Mouse (Mus musculus): Measurements from ENCODE around the gene Fam186a. TPM values are rescaled to one million over a fixed set of nuclear protein-coding genes. Genes with fewer than 3 reads are reported as not detected.
"Not testable (repeated sequence)": the region's sequence is repeated elsewhere in the genome, so short reads cannot be mapped to it uniquely, and the experiment has no call there.

The Fam186a gene
- total RNA-seq (2017): not detected in 2 replicates

GRCm38 (mm10) chr15:99966961-99967360 lies at the start of gene Fam186a:
TSS of gene Fam186a (minus strand) at chr15:99967061.
- no peak for ATAC-seq (replicated peaks in 1 of 2; ENCODE audit: insufficient read depth in 1 of 2, low FRiP score in 2 of 2, low TSS enrichment in 1 of 2, low read depth in 1 of 2, poor library complexity in 2 of 2, severe bottlenecking in 2 of 2)

- no peak for ATAC-seq (replicated peaks in 1 of 2; ENCODE audit: insufficient read depth in 1 of 2, low FRiP score in 2 of 2, low TSS enrichment in 1 of 2, low read depth in 1 of 2, poor library complexity in 2 of 2, severe bottlenecking in 2 of 2)
These were observed 39.3 kb upstream of the Fam186a start for GRCm38 (mm10) chr15:100006180-100006579.

- peak; percentile 7 to 29; a peak in 2 of 4 replicates for ATAC-seq (replicated peaks in 1 of 2; ENCODE audit: insufficient read depth in 1 of 2, low FRiP score in 2 of 2, low TSS enrichment in 1 of 2, low read depth in 1 of 2, poor library complexity in 2 of 2, severe bottlenecking in 2 of 2)
These were observed 37.9 kb upstream of the Fam186a start for GRCm38 (mm10) chr15:100004677-100005273.

GRCm38 (mm10) chr15:99999390-99999789 lies 32.5 kb upstream of the Fam186a start:
- ATAC-seq (replicated peaks in 1 of 2; ENCODE audit: insufficient read depth in 1 of 2, low FRiP score in 2 of 2, low TSS enrichment in 1 of 2, low read depth in 1 of 2, poor library complexity in 2 of 2, severe bottlenecking in 2 of 2): no peak

- no peak for ATAC-seq (replicated peaks in 1 of 2; ENCODE audit: insufficient read depth in 1 of 2, low FRiP score in 2 of 2, low TSS enrichment in 1 of 2, low read depth in 1 of 2, poor library complexity in 2 of 2, severe bottlenecking in 2 of 2)
These were observed 30.4 kb upstream of the Fam186a start for GRCm38 (mm10) chr15:99997114-99997804.

- no peak for ATAC-seq (replicated peaks in 1 of 2; ENCODE audit: insufficient read depth in 1 of 2, low FRiP score in 2 of 2, low TSS enrichment in 1 of 2, low read depth in 1 of 2, poor library complexity in 2 of 2, severe bottlenecking in 2 of 2)
These were observed 26.2 kb upstream of the Fam186a start for GRCm38 (mm10) chr15:99993100-99993499.

GRCm38 (mm10) chr15:99979715-99980114 lies 12.9 kb upstream of the Fam186a start:
- ATAC-seq (replicated peaks in 1 of 2; ENCODE audit: insufficient read depth in 1 of 2, low FRiP score in 2 of 2, low TSS enrichment in 1 of 2, low read depth in 1 of 2, poor library complexity in 2 of 2, severe bottlenecking in 2 of 2): no peak

GRCm38 (mm10) chr15:99979266-99979665 lies 12.4 kb upstream of the Fam186a start:
- ATAC-seq (replicated peaks in 1 of 2; ENCODE audit: insufficient read depth in 1 of 2, low FRiP score in 2 of 2, low TSS enrichment in 1 of 2, low read depth in 1 of 2, poor library complexity in 2 of 2, severe bottlenecking in 2 of 2): no peak

GRCm38 (mm10) chr15:99976121-99976520 lies 9.3 kb upstream of the Fam186a start:
- not testable (repeated sequence) for ATAC-seq (replicated peaks in 1 of 2; ENCODE audit: insufficient read depth in 1 of 2, low FRiP score in 2 of 2, low TSS enrichment in 1 of 2, low read depth in 1 of 2, poor library complexity in 2 of 2, severe bottlenecking in 2 of 2)

GRCm38 (mm10) chr15:99974476-99975220 lies 7.8 kb upstream of the Fam186a start:
- ATAC-seq (replicated peaks in 1 of 2; ENCODE audit: insufficient read depth in 1 of 2, low FRiP score in 2 of 2, low TSS enrichment in 1 of 2, low read depth in 1 of 2, poor library complexity in 2 of 2, severe bottlenecking in 2 of 2): no peak

- peak; percentile 10 to 57; a peak in 2 of 4 replicates for ATAC-seq (replicated peaks in 1 of 2; ENCODE audit: insufficient read depth in 1 of 2, low FRiP score in 2 of 2, low TSS enrichment in 1 of 2, low read depth in 1 of 2, poor library complexity in 2 of 2, severe bottlenecking in 2 of 2)
These were observed 6.4 kb upstream of the Fam186a start for GRCm38 (mm10) chr15:99972989-99973911.

- ATAC-seq (replicated peaks in 1 of 2; ENCODE audit: insufficient read depth in 1 of 2, low FRiP score in 2 of 2, low TSS enrichment in 1 of 2, low read depth in 1 of 2, poor library complexity in 2 of 2, severe bottlenecking in 2 of 2): peak; percentile 79 to 94
These were observed 5.6 kb upstream of the Fam186a start for GRCm38 (mm10) chr15:99972361-99972988.

- no peak for ATAC-seq (replicated peaks in 1 of 2; ENCODE audit: insufficient read depth in 1 of 2, low FRiP score in 2 of 2, low TSS enrichment in 1 of 2, low read depth in 1 of 2, poor library complexity in 2 of 2, severe bottlenecking in 2 of 2)
These were observed 3.7 kb upstream of the Fam186a start for GRCm38 (mm10) chr15:99970606-99971005.

- not testable (repeated sequence) for ATAC-seq (replicated peaks in 1 of 2; ENCODE audit: insufficient read depth in 1 of 2, low FRiP score in 2 of 2, low TSS enrichment in 1 of 2, low read depth in 1 of 2, poor library complexity in 2 of 2, severe bottlenecking in 2 of 2)
These were observed 2.9 kb upstream of the Fam186a start, which contains the start of gene Larp4 for GRCm38 (mm10) chr15:99969765-99970164. TSS of gene Larp4 (plus strand) at chr15:99970065.

- no peak for ATAC-seq (replicated peaks in 1 of 2; ENCODE audit: insufficient read depth in 1 of 2, low FRiP score in 2 of 2, low TSS enrichment in 1 of 2, low read depth in 1 of 2, poor library complexity in 2 of 2, severe bottlenecking in 2 of 2)
These were observed 1.6 kb downstream of the Fam186a start for GRCm38 (mm10) chr15:99965103-99965775.

- ATAC-seq (replicated peaks in 1 of 2; ENCODE audit: insufficient read depth in 1 of 2, low FRiP score in 2 of 2, low TSS enrichment in 1 of 2, low read depth in 1 of 2, poor library complexity in 2 of 2, severe bottlenecking in 2 of 2): no peak
These were observed 11.5 kb downstream of the Fam186a start for GRCm38 (mm10) chr15:99955324-99955723.
